Mouse (Mus musculus) MEL (cell line): Measurements from ENCODE around the gene Cdk2ap2. TPM values are rescaled to one million over a fixed set of nuclear protein-coding genes. Genes with fewer than 3 reads are reported as not detected.
"Not testable (repeated sequence)": the region's sequence is repeated elsewhere in the genome, so short reads cannot be mapped to it uniquely, and the experiment has no call there.

Experiments
- DNase-seq: peaks from one replicate; pipeline ENCODE4 v3.0.0; 2011; ENCODE audit warnings: low read depth, low spot score
- H3K27ac ChIP-seq: 2 replicates; pipeline ENCODE4 v1.5.1; 2012; ENCODE audit warnings: low read depth, mild to moderate bottlenecking, control low read depth, low read length, moderate library complexity; ENCODE audit not compliant: control insufficient read depth
- H3K27me3 ChIP-seq, 2 experiments: fragments of 150-350 bp in 1 of 2; sonication (generic) in 1 of 2; 2 replicates each; pipeline ENCODE4 v1.6.1; 2012; ENCODE audit warnings: low read length in 2 of 2, mild to moderate bottlenecking in 2 of 2, improper control_type of control experiment in 1 of 2, moderate library complexity in 1 of 2; ENCODE audit not compliant: insufficient read depth in 2 of 2, control insufficient read depth in 1 of 2
- H3K36me3 ChIP-seq, 2 experiments: 2 replicates each; pipeline ENCODE4 v1.6.1; 2012 to 2014; ENCODE audit warnings: low read length in 2 of 2, improper control_type of control experiment in 1 of 2, inconsistent platforms in 1 of 2, mild to moderate bottlenecking in 1 of 2; ENCODE audit not compliant: insufficient read depth in 2 of 2, control insufficient read depth in 1 of 2
- H3K4me1 ChIP-seq, 2 experiments: fragments of 150-350 bp in 1 of 2; sonication (generic) in 1 of 2; 2 replicates each; pipeline ENCODE4 v1.6.1; 2012; ENCODE audit warnings: low read length in 2 of 2, improper control_type of control experiment in 1 of 2, mild to moderate bottlenecking in 1 of 2; ENCODE audit not compliant: insufficient read depth in 2 of 2, control insufficient read depth in 1 of 2
- H3K4me3 ChIP-seq, 2 experiments: fragments of 150-350 bp in 1 of 2; sonication (generic) in 1 of 2; 2 replicates each; pipeline ENCODE4 v1.5.1; 2012; ENCODE audit warnings: low read depth in 2 of 2, low read length in 2 of 2, mild to moderate bottlenecking in 2 of 2, moderate library complexity in 2 of 2, control low read depth in 1 of 2, improper control_type of control experiment in 1 of 2; ENCODE audit not compliant: control insufficient read depth in 1 of 2, insufficient read depth in 1 of 2
- H3K79me2 ChIP-seq: 2 replicates; pipeline ENCODE4 v1.6.1; 2012; ENCODE audit warnings: mild to moderate bottlenecking, low read length, moderate library complexity; ENCODE audit not compliant: control insufficient read depth, poor library complexity, insufficient read depth
- H3K9ac ChIP-seq: 2 replicates; pipeline ENCODE4 v1.6.1; 2012; ENCODE audit warnings: low read depth, mild to moderate bottlenecking, control low read depth, low read length, moderate library complexity; ENCODE audit not compliant: control insufficient read depth, poor library complexity, severe bottlenecking
- H3K9me3 ChIP-seq: fragments of 150-350 bp; sonication (generic); replicated peaks from 2 replicates; pipeline ENCODE4 v1.6.1; 2012; ENCODE audit warnings: mild to moderate bottlenecking, low read length, improper control_type of control experiment, moderate library complexity; ENCODE audit not compliant: insufficient read depth
- BHLHE40 ChIP-seq: IDR thresholded peaks from 2 replicates; pipeline ENCODE4 v1.6.1; 2012; ENCODE audit warnings: low read depth, mild to moderate bottlenecking, inconsistent platforms, low read length, improper control_type of control experiment, borderline replicate concordance
- CTCF ChIP-seq, 3 experiments: IDR thresholded peaks in 2 of 3; conservative IDR thresholded peaks in 1 of 3; 2 replicates each; pipeline ENCODE4 v1.5.1; 2011 to 2012; ENCODE audit warnings: low read length in 3 of 3, low read depth in 2 of 3, mild to moderate bottlenecking in 2 of 3, improper control_type of control experiment in 1 of 3, inconsistent platforms in 1 of 3, mixed read lengths in 1 of 3, moderate library complexity in 1 of 3; ENCODE audit not compliant: control insufficient read depth in 1 of 3, insufficient read depth in 1 of 3, poor library complexity in 1 of 3, severe bottlenecking in 1 of 3
- ETS1 ChIP-seq: IDR thresholded peaks from 2 replicates; pipeline ENCODE4 v1.6.1; 2012; ENCODE audit warnings: low read depth, mild to moderate bottlenecking, inconsistent platforms, low read length, improper control_type of control experiment, moderate library complexity
- GABPA ChIP-seq: IDR thresholded peaks from 2 replicates; pipeline ENCODE4 v1.6.1; 2012; ENCODE audit warnings: low read depth, mild to moderate bottlenecking, inconsistent platforms, low read length, improper control_type of control experiment, moderate library complexity
- GATA1 ChIP-seq: IDR thresholded peaks from 2 replicates; pipeline ENCODE4 v1.6.1; 2011; ENCODE audit warnings: low read depth, low read length, improper control_type of control experiment
- JUND ChIP-seq: IDR thresholded peaks from 2 replicates; pipeline ENCODE4 v1.6.1; 2011; ENCODE audit warnings: low read depth, mild to moderate bottlenecking, improper control_type of control experiment, low read length
- MEF2A ChIP-seq: IDR thresholded peaks from 2 replicates; pipeline ENCODE4 v1.6.1; 2014; ENCODE audit warnings: low read depth, mild to moderate bottlenecking, inconsistent platforms, low read length, improper control_type of control experiment; ENCODE audit not compliant: poor library complexity, insufficient replicate concordance, severe bottlenecking; ENCODE audit errors: extremely low read depth
- MXI1 ChIP-seq: IDR thresholded peaks from 2 replicates; pipeline ENCODE4 v1.6.1; 2011; ENCODE audit warnings: mild to moderate bottlenecking, low read depth, low read length, improper control_type of control experiment
- MYB ChIP-seq: IDR thresholded peaks from 2 replicates; pipeline ENCODE4 v1.6.1; 2011; ENCODE audit warnings: mild to moderate bottlenecking, low read depth, low read length, improper control_type of control experiment
- NRF1 ChIP-seq: IDR thresholded peaks from 2 replicates; pipeline ENCODE4 v1.6.1; 2014; ENCODE audit warnings: low read depth, mild to moderate bottlenecking, inconsistent platforms, low read length, improper control_type of control experiment, moderate library complexity; ENCODE audit not compliant: poor library complexity, insufficient read depth, severe bottlenecking
- POLR2A ChIP-seq, 2 experiments: IDR thresholded peaks; 2 replicates each; pipeline ENCODE4 v1.6.1; 2011 to 2012; ENCODE audit warnings: low read length in 2 of 2, mild to moderate bottlenecking in 2 of 2, control low read depth in 1 of 2, improper control_type of control experiment in 1 of 2, low read depth in 1 of 2, moderate library complexity in 1 of 2; ENCODE audit not compliant: control insufficient read depth in 1 of 2, insufficient read depth in 1 of 2, poor library complexity in 1 of 2
- POLR2AphosphoS2 ChIP-seq: IDR thresholded peaks from 2 replicates; pipeline ENCODE4 v1.6.1; 2011; ENCODE audit warnings: low read length, improper control_type of control experiment
- RAD21 ChIP-seq: IDR thresholded peaks from 2 replicates; pipeline ENCODE4 v1.6.1; 2011; ENCODE audit warnings: mild to moderate bottlenecking, low read depth, low read length, improper control_type of control experiment
- SIN3A ChIP-seq: IDR thresholded peaks from 2 replicates; pipeline ENCODE4 v1.6.1; 2012; ENCODE audit warnings: low read length, improper control_type of control experiment, inconsistent platforms
- TAL1 ChIP-seq: IDR thresholded peaks from 2 replicates; pipeline ENCODE4 v1.6.1; 2012; ENCODE audit warnings: mild to moderate bottlenecking, inconsistent platforms, low read length, moderate library complexity, mixed read lengths
- TBP ChIP-seq: IDR thresholded peaks from 2 replicates; pipeline ENCODE4 v1.8.0; 2011; ENCODE audit warnings: low read depth, low read length, improper control_type of control experiment
- TCF12 ChIP-seq: IDR thresholded peaks from 2 replicates; pipeline ENCODE4 v1.6.1; 2014; ENCODE audit warnings: low read depth, mild to moderate bottlenecking, inconsistent platforms, low read length, improper control_type of control experiment, moderate library complexity
- UBTF ChIP-seq: IDR thresholded peaks from 2 replicates; pipeline ENCODE4 v1.6.1; 2012; ENCODE audit warnings: low read depth, mild to moderate bottlenecking, inconsistent platforms, low read length, improper control_type of control experiment, moderate library complexity, borderline replicate concordance; ENCODE audit not compliant: insufficient read depth
- ZC3H11A ChIP-seq: IDR thresholded peaks from 2 replicates; pipeline ENCODE4 v1.6.1; 2012; ENCODE audit warnings: low read depth, mild to moderate bottlenecking, inconsistent platforms, low read length, improper control_type of control experiment
- ZKSCAN1 ChIP-seq: IDR thresholded peaks from 2 replicates; pipeline ENCODE4 v1.6.1; 2012; ENCODE audit warnings: low read depth, mild to moderate bottlenecking, inconsistent platforms, low read length, improper control_type of control experiment, moderate library complexity
- ZNF384 ChIP-seq: IDR thresholded peaks from 2 replicates; pipeline ENCODE4 v1.6.1; 2012; ENCODE audit warnings: low read depth, mild to moderate bottlenecking, inconsistent platforms, low read length, improper control_type of control experiment
- polyA plus RNA-seq, 2 experiments: library from polyadenylated mRNA; stranded (reverse) in 1 of 2; unstranded in 1 of 2; fragments of >175 nt in 1 of 2; fragments of >200 nt in 1 of 2; gene quantifications; 2 replicates each; pipeline versions ENCODE4 v1.2.1 to v1.2.4; 2012; ENCODE audit warnings: low replicate concordance in 2 of 2, low read depth in 1 of 2; ENCODE audit not compliant: insufficient read length in 2 of 2, insufficient read depth in 1 of 2, missing spikeins in 1 of 2
- total RNA-seq: library from RNA; depleted of rRNA; stranded (reverse); fragments of 300-350 nt; gene quantifications from 2 replicates; pipeline ENCODE4 v1.2.3, GENCODE M21; 2012

Cdk2ap2 gene
- total and polyA plus RNA-seq, 3 experiments = 53.5 to 97.6 TPM; not detected in 1

DNA sequence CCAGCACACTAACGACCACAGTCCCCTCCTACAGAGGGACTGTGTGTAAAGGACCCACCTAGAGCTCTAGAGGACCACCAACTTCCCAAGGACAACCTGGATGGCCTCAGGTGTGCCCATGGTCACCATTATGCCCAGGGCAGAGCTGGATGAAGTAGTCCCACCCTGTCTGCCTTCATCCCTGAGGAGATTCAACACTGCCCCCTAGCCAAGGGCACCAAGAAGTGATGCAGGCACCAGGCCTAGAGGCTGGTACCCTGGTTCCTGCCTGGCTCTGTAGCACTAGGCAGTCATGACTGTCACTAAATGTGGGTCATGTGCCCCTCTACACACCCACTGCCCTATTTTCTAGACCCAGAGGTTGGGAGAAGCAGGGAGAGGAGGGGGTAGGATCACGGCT, 34.8 kb downstream of the Cdk2ap2 start:
- no peak for DNase-seq
- H3K27ac ChIP-seq = no peak overlapping the region
- no peaks in the 10 kb centered on the region for H3K79me2 ChIP-seq
- no peaks in the 10 kb centered on the region for H3K27me3 ChIP-seq
- H3K9ac ChIP-seq = no peak overlapping the region
- no peaks in the 10 kb centered on the region for H3K9me3 ChIP-seq
- H3K4me3 ChIP-seq = no peak overlapping the region
- no peaks in the 10 kb centered on the region for H3K4me1 ChIP-seq
- TF ChIP-seq ZKSCAN1 (no peak), CTCF (IDR thresholded peaks at IDR 0.05 in 2 of 3, conservative IDR thresholded peaks at IDR 0.05 in 1 of 3; ENCODE audit: control insufficient read depth in 1 of 3, insufficient read depth in 1 of 3, low read depth in 2 of 3, low read length in 3 of 3, poor library complexity in 1 of 3, severe bottlenecking in 1 of 3) (peak in 2 of 3 experiments; percentile 29 to 34; a peak in 3 of 6 replicates)
- no peaks in the 10 kb centered on the region; a peak in 1 of 4 replicates for H3K36me3 ChIP-seq

DNA sequence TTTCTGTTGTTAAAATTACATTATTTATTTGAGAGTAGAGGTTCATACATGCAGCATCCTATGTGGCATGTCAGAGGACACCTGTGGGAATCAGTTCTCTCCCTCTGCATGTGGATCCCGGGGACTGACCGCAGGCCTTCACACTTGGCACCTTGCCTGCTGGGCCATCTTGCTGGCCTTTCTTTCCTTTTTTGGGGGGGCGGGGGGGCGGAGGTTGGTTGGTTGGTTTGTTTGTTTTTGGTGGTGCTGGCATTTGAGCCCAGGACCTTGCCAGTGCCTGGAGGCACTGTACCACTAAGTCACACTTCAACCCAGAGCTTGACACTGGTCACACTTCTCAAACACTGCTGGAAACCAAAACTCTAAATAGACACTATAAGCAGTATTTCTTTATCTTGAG, 37.4 kb downstream of the Cdk2ap2 start:
- DNase-seq = no peak
- no peaks in the 10 kb centered on the region for H3K79me2 ChIP-seq
- no peaks in the 10 kb centered on the region; a peak in 1 of 4 replicates for H3K36me3 ChIP-seq
- no peak overlapping the region for H3K9ac ChIP-seq
- H3K27ac ChIP-seq = no peak overlapping the region
- TF ChIP-seq JUND = no peak
- no peak for TF ChIP-seq ZKSCAN1
- no peak for TF ChIP-seq NRF1
- no peak for TF ChIP-seq UBTF
- TF ChIP-seq TBP = no peak
- no peak for TF ChIP-seq MXI1
- no peak for TF ChIP-seq BHLHE40
- TF ChIP-seq TCF12 = no peak
- TF ChIP-seq SIN3A = no peak
- TF ChIP-seq ZC3H11A = no peak
- TF ChIP-seq GATA1 = no peak
- no peak for TF ChIP-seq POLR2AphosphoS2
- TF ChIP-seq ETS1 = no peak
- TF ChIP-seq ZNF384 = no peak
- TF ChIP-seq MYB = no peak
- no peak for TF ChIP-seq RAD21
- no peak for TF ChIP-seq POLR2A (IDR thresholded peaks at IDR 0.05; ENCODE audit: control insufficient read depth in 1 of 2, insufficient read depth in 1 of 2, low read depth in 1 of 2, low read length in 2 of 2, poor library complexity in 1 of 2)
- TF ChIP-seq GABPA = no peak
- TF ChIP-seq TAL1 = no peak
- no peak for TF ChIP-seq MEF2A
- H3K27me3 ChIP-seq = no peaks in the 10 kb centered on the region
- no peaks in the 10 kb centered on the region for H3K4me1 ChIP-seq
- H3K4me3 ChIP-seq = no peak overlapping the region
- H3K9me3 ChIP-seq = no peaks in the 10 kb centered on the region

DNA sequence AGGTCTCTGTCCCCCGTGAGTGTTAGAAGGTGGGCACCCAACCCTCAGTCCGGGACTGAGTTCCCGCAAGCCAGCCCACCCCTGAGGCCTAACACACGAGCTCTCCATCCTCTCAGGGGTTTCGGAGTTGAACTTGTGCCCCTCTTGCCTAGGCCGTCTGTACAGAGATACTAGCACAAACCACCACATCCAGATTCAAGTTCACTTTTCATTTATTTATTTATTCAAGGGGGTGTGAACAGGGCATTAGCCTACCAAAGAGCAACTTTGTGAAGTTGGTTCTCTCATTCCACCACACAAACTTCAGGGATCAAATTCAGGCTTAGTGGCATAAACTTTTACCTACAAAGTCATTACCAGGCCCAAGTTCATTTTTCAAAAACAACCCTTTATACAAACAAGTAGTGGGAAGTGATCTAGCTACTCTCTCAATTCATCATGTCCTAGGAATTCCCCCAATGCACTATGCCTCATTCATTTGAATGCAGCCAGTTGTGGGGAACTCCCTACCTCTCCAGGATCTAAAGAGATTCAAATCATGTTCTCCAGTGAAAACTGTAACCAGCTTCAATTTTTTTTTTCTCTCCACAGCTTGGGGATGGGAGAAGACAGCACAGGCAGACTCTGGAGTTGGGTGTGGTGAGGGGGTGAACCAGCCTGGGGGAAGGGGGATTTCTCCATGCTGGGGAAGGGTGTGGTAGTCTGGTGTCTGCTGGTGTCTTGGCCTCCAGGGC, 38.4 kb downstream of the Cdk2ap2 start:
- DNase-seq, H3K9ac ChIP-seq, H3K79me2 ChIP-seq, H3K4me3 ChIP-seq, H3K4me1 ChIP-seq, H3K27ac ChIP-seq, H3K9me3 ChIP-seq, H3K27me3 ChIP-seq, H3K36me3 ChIP-seq: not testable (repeated sequence)
